Mouse (Mus musculus): Measurements from ENCODE around the gene Nfe2l3.
A peak's percentile ranks its signal among the peaks of the same experiment; 100 is the strongest.
"Not testable (repeated sequence)": the region's sequence is repeated elsewhere in the genome, so short reads cannot be mapped to it uniquely, and the experiment has no call there.

Gene Nfe2l3

DNA sequence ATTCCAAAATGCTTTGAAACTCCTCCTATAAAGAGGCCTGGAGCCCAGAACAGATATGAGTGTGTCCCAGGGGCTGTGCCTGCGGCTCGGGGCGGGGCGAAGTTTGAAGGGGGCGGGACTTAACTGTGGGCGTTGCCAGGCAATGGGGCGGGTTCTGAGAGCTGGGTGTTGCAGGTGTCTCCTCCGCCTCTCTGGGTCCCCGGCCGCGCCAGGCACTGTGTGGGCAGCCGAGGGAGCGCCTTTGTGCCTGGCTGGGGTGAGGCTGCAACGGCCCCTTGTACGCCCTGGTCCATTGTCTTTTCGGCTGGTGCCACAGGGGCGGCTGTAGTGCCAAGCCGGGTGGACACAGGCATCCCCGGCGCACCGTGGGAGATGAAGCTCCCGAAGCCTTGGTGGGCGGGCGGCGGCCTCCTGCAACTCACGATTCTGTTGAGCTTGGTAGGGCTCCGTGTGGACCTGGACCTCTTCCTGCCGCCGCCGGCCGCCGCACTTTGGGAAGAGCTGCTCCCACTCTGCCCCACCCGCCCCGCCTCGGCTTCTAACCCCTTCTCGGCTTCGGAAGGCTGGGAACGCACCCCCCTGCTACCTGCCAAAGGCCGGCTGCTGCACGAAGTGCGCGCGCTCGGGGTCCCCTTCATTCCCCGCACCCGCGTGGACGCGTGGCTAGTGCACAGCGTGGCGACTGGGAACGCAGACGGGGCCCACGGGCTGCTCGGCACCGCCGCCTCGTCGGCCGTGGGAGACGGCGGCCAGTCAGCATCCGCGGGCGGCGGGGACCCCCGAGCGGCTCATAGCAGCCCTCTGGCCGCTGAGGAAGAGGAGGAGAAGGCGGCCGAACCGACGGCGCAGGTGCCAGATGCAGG, at the start of gene Nfe2l3:
Gene Nfe2l3 (plus strand): TSS at position 136 of the 863 bp plus-strand sequence.
- DNase-seq: no peak

- DNase-seq: peak; percentile 87
Observed at GRCm38 (mm10) chr6:51383769-51384755, 48.4 kb upstream of the Nfe2l3 start.

DNA sequence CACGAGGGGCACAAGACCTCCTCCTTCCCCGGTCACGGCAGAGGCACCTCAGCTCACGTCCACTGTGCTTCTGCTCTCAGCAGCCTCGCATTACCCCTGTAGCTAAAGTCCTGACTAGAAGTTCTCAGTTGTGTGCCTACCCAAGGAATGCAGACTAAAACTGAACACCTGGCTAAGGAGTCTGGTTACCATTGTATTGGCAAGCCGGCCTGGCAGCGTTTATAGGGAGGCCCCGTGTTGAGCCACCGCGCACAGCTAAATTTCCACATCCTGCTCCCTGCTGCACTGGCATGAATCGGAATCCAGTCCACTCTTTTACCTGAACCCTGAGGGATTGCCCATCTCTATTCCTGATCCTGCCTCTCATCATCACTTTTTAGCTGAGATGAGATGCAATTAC, 42.0 kb upstream of the Nfe2l3 start:
- DNase-seq: no peak

DNA sequence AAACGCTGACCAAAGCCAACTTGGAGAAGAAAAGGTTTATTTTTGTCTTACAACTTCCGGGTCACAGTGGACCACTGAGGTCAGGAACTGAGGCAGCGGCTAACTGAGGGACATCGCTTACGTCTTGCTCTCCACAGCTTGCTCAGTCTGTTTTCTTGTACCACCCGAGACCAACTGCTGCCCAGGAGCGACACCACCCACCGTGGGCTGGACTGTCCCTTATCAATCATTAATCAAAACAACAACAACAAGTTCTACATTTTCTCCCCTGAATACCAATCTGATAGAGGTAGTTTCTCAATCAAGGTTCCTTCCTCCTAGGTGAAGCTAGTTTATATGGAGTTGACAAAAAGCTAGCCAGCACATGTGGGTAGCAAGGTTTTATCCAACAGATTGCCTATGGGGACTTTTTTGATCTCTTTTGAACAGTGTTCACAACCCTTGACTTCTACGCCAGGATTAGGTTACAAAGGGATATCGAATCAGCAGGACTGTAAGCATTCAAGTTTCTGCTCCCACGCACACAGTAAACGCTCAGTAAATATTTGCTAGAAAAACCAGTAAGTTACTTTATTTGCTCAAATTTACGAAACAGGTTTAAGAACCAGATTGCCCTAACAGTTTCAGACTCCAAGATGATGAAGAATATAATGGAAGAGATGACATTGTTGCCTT, 40.5 kb upstream of the Nfe2l3 start:
- DNase-seq: no peak

DNA sequence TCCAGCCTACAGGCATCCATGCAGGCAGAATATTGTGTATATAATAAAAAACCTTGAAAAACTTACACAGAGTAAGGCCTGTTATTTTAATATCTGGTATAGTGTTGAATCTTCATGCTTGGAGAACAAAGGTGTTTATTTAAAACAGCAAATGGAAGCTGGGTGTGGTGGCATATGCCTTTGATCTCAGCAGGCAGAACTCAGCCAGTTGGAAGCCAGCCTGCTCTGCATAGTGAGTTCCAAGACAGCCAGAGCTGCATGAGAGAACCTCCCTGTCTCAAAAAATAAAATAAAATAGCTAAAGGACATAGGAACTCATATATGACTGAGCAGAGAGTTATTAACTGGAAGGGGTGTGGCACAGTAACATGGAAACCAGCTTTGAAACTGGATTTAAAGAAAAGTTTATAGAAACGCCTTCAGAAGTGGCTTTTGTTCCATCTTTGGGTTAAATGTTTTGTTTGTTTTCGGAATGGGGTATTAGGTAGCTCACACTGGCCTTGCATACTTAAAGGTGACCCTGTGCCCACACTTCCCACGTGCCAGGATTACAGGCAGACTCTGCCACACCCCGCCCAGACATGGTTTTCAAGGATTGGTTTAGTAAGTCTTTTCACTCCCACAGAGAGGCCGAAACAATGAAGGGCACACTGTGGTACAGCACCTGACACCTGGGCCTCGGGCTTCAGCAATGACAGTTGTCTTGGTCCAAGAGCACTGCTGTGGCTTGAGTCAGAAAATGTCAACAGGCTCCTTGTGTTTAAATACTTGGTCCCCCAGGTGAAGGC, 38.9 kb upstream of the Nfe2l3 start:
- no peak for DNase-seq

GRCm38 (mm10) chr6:51394367-51394766, 38.1 kb upstream of the Nfe2l3 start:
- not testable (repeated sequence) for DNase-seq

DNA sequence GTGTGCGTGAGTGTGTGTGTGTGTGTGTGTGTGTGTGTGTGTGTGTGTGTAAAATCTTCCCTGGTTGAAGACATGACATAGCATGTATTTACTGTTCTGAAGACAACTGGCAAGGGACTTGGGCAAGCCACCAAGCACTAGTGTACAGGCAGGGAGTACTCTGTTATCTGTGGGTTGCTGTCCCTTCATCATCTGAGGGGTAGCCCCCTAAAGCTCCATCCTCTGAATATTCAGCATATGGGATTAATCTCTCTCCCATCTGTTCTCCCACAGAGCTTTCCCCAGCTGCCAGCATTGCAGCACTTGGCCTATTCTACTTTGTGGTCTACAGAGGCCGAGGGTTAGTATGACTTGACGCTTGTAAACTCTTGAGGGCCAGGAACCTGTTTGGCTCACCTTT, 37.5 kb upstream of the Nfe2l3 start:
- DNase-seq: not testable (repeated sequence)

GRCm38 (mm10) chr6:51395486-51395885, 37.0 kb upstream of the Nfe2l3 start:
- no peak for DNase-seq

DNA sequence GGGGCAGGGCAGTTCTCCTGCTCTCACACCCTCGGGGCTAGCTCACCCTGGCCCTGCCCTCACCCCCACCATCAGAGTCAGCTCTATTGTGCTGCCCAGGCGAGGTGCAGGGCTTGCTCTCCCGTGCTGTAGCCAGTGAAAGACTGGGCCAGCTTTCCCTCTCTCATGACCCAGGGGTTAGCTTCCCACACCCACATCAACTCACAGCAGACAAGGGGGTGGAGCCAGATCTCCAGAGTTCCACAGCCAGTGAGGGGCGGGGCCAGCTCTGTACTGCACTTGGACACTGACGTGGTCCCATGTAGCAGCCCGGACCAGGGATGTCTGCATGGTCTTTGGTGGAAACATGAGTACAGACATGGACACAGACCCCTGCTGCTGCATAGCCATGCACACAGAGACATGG, 33.4 kb upstream of the Nfe2l3 start:
- no peak for DNase-seq

DNA sequence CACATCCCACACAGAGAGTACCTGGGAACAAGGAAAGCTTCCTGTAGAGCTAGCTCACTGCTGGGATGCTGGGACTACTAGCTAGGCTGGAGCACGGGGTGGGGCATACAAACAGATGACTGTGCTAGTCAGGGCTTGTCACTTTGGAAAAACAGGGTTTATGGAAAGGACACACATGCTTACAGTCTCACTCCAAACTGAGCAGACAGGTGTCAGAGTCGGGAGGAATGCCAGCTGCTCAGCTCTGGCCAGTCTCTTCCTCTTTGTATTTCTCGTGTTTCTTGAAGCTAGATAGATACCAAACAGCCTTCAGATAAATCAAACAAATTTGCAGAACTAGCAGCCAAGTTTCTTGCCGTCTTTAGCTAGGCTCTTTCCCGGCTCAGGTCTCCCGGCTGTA, 31.2 kb upstream of the Nfe2l3 start:
- DNase-seq: no peak

- DNase-seq: no peak
Observed at GRCm38 (mm10) chr6:51403598-51403997, 28.9 kb upstream of the Nfe2l3 start.

- DNase-seq: no peak
Observed at GRCm38 (mm10) chr6:51404502-51404901, 28.0 kb upstream of the Nfe2l3 start.

DNA sequence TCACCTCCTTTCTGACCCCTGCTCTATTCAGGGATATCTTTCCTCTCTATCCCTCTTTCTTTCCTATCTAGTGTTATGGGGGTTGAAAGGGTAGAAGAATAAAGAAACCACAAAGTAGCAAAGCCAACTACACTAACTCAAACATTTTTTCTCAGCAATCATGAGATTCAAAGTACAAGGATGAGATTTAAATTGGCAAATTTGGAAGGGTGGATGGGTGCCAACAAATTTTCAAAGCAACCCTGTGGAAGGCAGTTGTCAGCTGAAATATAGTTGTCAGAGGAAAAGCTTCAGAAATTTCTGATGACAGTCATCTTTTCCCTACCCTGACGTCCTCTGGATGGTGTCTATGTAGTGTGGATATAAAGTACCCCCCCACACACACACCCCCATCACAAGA, 16.0 kb upstream of the Nfe2l3 start:
- no peak for DNase-seq

DNA sequence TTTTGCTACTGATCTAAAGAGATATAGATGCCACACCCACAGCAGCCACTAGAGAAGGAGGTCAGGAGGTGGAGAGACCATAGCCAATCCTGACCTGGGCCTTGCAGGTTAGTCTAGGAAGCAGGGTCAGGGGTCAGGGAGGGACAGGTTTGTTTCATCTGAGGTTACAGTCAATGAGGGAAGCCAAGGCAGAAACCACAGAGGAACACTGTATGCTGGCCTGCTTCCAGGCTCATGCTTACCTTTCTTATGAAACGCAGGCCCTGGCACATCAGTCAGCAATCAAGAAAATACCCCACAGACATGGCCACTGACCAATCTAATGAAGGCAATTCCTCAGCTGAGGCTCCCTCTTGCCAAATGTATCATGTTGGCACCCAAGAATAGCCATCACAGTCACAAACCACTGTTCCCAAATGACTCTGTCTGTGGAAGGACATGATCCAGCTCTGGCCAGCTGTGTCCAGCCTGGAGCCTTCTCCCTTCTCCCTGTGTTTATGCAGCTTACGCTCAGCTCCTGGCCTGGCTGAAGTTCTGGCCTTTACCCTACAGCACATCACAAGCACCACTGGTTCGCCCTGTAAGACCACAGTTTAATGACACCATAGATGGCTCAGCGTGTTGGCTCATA, 15.0 kb upstream of the Nfe2l3 start:
- no peak for DNase-seq

GRCm38 (mm10) chr6:51423466-51424122, 8.9 kb upstream of the Nfe2l3 start:
- DNase-seq: no peak

GRCm38 (mm10) chr6:51424537-51424936, 7.9 kb upstream of the Nfe2l3 start:
- no peak for DNase-seq

DNA sequence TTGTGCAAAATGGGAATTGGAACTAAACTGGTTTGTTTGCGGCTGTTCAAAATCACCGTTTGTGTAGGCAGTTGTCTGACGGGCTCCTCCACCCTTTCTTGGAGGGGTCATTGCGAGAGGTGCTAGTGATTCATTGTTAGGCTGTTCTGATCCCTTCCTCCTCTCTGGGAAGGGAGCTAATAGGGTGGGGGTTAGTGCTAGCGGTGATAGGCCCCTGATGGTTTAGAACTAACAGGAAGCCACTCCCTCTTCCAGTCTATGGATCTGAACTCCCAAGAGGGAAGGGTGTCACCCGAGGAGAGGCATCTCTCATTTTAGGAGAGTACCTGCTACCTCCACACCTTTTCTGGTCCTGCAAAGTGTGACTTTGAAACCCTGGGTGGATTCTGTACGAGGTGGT, 1.8 kb downstream of the Nfe2l3 start:
- DNase-seq: no peak

- no peak for DNase-seq
Observed at GRCm38 (mm10) chr6:51437665-51438064, 5.2 kb downstream of the Nfe2l3 start.

DNA sequence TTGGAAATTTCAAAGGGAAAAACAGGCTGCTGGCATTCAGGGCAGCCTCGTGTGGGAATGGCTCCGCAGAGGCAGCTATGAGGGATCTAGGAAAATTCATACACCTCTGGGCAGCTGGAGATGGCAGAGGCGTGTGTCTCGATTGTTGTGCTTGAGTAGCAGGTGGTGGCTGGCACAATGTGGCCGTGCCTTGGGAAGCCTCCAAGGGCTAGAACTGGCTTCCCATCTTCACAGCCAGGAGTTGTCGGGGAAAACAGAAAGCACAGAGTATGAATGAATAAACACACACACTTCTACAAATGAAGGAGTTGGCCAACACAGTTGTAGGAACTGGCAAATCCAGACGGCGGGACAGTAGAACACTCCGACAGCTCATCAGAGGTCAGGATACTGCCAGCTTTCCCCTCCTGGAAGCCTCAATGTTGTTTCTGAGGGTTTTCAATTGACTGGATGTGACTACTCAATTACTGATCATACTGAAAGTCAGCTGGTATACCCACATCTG, 6.4 kb downstream of the Nfe2l3 start:
- DNase-seq: no peak

- no peak for DNase-seq
Observed at GRCm38 (mm10) chr6:51442191-51442835, 9.8 kb downstream of the Nfe2l3 start.
